Mouse (Mus musculus) Patski (cell line): ENCODE data around the gene Prkca. TPM values are rescaled to one million over a fixed set of nuclear protein-coding genes. Genes with fewer than 3 reads are reported as not detected.

Experiments
- ATAC-seq: fragments of 100-300 bp; one replicate; pipeline ENCODE4 v1.8.0; 2021
- CTCF ChIA-PET: fragments of 350-600 bp; sonication (Branson Sonifier 250); formaldehyde crosslinking; loops from one replicate; lab custom pipeline; 2022; ENCODE audit warnings: inconsistent platforms; lab: Charles Lee
- POLR2A ChIA-PET: fragments of 350-600 bp; sonication (Branson Sonifier 250); formaldehyde crosslinking; loops from one replicate; lab custom pipeline; 2022; ENCODE audit warnings: antibody characterized with exemption, inconsistent platforms; lab: Charles Lee
- DNase-seq: peaks from one replicate; pipeline ENCODE4 v3.0.0-alpha.2; 2011; ENCODE audit warnings: low read depth, low spot score
- H3K27me3 ChIP-seq: fragments of 371-371 bp; one replicate; pipeline ENCODE4 v1.5.1; 2021
- CTCF ChIP-seq: fragments of 100-300 bp; IDR thresholded peaks from one replicate; pipeline ENCODE4 v1.5.1; 2021
- in situ Hi-C: fragments of 300-500 bp; cut with MboI; formaldehyde crosslinking; loops from 3 replicates; pipeline ENCODE4 v1.11.1; 2018; ENCODE audit warnings: low pct_unique_long_range_greater_than_20kb, mixed read lengths
- polyA plus RNA-seq: library from polyadenylated mRNA; unstranded; gene quantifications from one replicate; pipeline ENCODE4 v1.2.3, GENCODE M21; 2021

The Prkca gene
- polyA plus RNA-seq, 1 experiment from 2014 or later, result 37.4 TPM

DNA sequence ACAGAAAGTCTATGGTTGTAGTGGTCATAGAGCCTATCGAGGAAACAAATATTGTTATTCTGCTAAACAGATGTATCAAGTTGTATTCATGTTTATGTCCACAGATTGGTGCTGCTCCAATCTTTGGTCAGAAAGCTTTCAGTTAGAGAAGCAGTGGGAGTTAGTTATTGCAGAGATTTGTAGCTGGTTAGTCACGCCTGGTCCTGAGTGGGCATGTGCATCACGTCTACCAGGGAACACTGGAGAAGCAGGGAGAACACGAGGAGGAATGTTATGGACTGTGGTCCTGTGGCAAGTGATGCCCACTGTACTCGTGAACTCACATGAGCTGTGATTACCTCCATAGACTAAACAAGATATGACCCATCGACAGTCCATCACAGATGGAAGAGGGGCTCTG, 153.4 kb downstream of the Prkca start:
- no peak for ATAC-seq
- CTCF ChIA-PET, result no interaction called here
- TF ChIP-seq CTCF, result no peak
- no peaks in the 10 kb centered on the region for H3K27me3 ChIP-seq
- no peak for DNase-seq
- in situ Hi-C loops, result loop anchor here (10.0 kb wide), 1 partner anchor 185 kb away; no protein-coding TSS in a partner anchor
- POLR2A ChIA-PET, result no interaction called here

DNA sequence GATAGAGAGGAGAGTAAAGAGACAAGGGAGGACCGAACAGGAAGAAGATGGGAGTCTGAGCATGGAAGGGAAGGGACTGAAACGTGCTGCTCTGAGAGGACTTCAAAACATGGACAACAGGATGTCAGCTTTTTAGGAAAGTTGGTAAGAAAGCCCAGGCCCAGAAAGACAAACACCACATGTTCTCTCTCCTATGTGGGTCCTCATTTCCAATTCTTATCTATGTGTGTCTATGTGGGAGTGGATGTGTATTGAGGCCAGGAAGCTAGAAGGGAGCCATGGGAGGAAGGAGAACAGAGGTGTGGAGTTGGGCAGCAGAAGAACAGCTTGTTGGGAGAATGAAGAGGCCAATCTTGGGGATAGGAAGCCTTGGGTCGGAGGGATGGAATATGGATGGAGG, 154.4 kb downstream of the Prkca start:
- in situ Hi-C loops, result no loop called here
- DNase-seq (no peak), ATAC-seq (no peak)
- no peaks in the 10 kb centered on the region for H3K27me3 ChIP-seq
- POLR2A ChIA-PET, result no interaction called here
- CTCF ChIA-PET, result no interaction called here
- TF ChIP-seq CTCF, result no peak

DNA sequence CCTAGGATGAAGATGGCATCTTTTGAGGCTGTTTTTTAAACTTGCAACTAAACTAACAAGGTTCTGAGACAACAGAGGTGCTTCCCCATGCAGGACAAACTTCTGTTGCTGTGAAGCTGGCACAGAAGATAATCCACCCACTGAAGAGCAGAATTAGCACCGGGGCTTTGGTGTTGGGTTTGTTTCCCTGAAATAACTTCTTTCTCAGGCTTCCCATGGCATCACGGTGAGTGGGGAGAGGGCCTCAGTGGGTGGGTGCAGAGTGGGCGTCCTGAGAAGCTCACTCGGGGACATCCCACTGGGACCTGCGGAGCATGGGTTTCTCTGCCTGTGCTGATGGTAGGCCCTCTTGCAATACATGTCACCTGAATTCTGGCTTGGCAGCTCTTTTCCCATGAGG, 161.3 kb downstream of the Prkca start:
- in situ Hi-C loops, result no loop called here

DNA sequence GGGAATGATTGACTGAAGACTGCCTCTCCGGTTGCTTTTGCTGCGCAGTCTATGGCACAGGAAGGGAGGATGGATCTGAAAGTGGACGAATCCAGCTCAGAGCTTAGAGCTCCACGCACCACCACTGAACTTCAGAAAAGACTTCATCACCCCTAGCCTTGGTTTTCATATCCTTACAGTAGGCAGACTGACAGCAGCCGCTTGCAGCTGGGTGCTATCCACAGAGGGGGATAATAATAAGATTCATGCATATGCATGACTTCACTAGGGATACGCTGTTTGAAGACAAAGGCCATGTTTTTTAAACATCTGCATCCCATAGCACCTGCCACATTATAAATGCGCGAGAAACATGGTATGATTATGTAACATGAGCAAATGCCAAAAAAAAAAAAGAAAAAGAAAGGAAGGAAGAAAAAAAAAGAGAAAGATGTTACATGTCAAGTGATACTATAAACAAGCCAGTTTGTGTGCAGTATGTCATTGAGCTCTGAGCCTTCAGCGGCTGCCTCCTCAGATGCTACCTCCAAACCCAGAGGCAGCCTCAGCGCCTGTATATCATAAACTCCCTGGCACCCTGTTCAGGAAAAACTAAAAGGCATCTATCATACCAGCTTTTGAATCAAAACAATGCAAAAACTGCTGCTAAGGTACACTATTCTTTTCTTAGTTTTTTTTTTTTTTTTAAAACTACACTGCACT, 162.6 kb downstream of the Prkca start:
- in situ Hi-C loops, result no loop called here
- CTCF ChIA-PET, result interaction anchor here (1.1 kb wide), 1 partner anchor 13 kb away, joined by 4 read pairs; no protein-coding TSS in a partner anchor

More for the DNA sequence above, 161.3 kb downstream of the Prkca start:
- no peak for TF ChIP-seq CTCF
- ATAC-seq (no peak), DNase-seq (no peak)
- ChIA-PET POLR2A (no interaction called here), CTCF (no interaction called here)
- H3K27me3 ChIP-seq, result no peaks in the 10 kb centered on the region

DNA sequence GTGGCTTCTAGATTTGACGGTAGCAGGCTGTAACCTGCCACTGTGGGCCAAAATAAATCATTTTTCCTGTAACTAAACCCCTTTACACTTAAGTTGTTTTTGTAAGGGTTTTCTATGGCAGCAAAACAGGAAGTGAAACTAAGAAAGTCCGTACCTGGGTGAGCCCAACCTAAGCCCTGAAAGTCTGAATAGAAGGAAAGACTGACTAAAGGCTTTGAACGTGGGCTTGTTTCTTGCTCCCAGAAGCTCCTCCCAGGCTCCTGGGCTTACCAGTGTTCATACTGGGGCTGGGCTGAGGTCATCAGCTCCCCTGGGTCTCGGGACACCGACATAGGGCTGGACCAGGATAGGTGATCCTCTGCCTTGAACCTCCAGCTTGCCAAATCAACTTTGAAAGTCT, 164.9 kb downstream of the Prkca start:
- no peaks in the 10 kb centered on the region for H3K27me3 ChIP-seq
- POLR2A ChIA-PET, result no interaction called here
- no peak for DNase-seq
- in situ Hi-C loops, result no loop called here
- CTCF ChIA-PET, result interaction anchor here (0.6 kb wide), 1 partner anchor 43 kb away, joined by 3 read pairs; no protein-coding TSS in a partner anchor
- ATAC-seq, result no peak
- no peak for TF ChIP-seq CTCF

More for the DNA sequence above, 162.6 kb downstream of the Prkca start:
- DNase-seq (no peak), ATAC-seq (no peak)
- POLR2A ChIA-PET, result interaction anchor here (0.7 to 1.0 kb wide), 6 partner anchors 13 to 763 kb away, joined by 3 to 5 read pairs (median 3); no protein-coding TSS in a partner anchor
- TF ChIP-seq CTCF, result no peak
- no peaks in the 10 kb centered on the region for H3K27me3 ChIP-seq

DNA sequence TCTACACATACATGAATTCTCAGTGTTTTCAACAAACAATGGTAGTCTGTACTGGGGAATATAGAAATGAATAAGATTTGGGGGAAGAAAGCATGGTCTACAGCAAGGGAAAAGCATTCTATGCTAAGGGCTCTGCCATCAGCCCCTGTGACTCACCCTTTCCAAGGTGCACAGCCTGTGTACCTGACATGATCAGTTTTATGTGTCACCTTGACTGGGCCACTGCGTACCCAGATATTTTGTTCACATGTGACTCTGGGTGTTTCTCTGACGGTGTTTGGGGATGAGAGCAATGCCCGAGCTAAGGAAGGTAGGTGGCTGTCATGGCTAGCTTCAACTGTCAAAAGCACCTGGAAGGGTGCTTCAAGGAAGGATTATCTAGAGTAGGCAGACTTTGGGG, 165.5 kb downstream of the Prkca start:
- DNase-seq (no peak), ATAC-seq (no peak)
- CTCF ChIA-PET, result interaction anchor here (1.0 kb wide), 1 partner anchor 23 kb away, joined by 4 read pairs; no protein-coding TSS in a partner anchor
- no peak for TF ChIP-seq CTCF
- POLR2A ChIA-PET, result no interaction called here
- in situ Hi-C loops, result no loop called here
- H3K27me3 ChIP-seq, result no peaks in the 10 kb centered on the region

DNA sequence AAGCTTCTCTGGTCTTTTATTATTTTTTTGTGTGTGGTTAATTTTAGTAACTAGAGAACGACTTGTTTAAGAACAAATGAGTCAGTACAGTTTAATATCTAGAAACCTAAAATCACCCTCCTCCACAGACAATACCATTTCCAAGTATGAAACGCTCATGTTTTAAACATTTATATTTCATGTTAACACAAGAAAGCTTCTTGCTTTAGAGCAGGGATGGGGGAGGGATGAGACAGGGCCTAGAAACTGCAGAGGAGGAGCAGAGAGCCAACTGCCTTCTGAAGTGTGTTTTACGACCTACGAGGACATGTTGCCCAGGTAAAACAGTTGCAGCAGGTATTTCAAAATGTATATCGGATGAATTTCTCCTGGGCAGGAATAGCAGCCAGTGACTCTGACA, 167.0 kb downstream of the Prkca start:
- CTCF ChIA-PET, result interaction anchor here (1.2 kb wide), 1 partner anchor 8 kb away, joined by 3 read pairs; no protein-coding TSS in a partner anchor
- TF ChIP-seq CTCF, result no peak
- POLR2A ChIA-PET, result no interaction called here

DNA sequence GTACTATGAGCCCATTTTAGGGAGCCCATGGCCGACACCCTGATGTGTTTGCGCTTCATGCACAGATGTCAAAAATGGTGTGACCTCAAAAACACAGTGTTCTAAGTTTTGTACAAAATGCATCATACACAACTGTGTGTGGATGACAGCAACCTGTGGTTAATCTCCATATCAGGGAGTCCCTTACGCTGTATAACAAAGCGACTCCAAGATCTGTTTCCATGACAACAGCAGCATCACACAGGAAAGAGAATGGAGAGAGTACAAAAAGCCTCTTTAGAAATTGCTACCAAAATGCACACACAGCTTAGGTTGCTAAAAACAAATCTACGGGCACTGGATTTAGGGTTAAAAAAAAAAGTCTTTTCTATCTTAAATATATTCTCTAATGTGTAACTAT, 171.8 kb downstream of the Prkca start:
- DNase-seq (no peak), ATAC-seq (no peak)
- H3K27me3 ChIP-seq, result no peaks in the 10 kb centered on the region
- POLR2A ChIA-PET, result no interaction called here
- CTCF ChIA-PET, result no interaction called here
- no peak for TF ChIP-seq CTCF
- in situ Hi-C loops, result no loop called here

More for the DNA sequence above, 167.0 kb downstream of the Prkca start:
- no peaks in the 10 kb centered on the region for H3K27me3 ChIP-seq
- no peak for ATAC-seq
- in situ Hi-C loops, result no loop called here
- no peak for DNase-seq

DNA sequence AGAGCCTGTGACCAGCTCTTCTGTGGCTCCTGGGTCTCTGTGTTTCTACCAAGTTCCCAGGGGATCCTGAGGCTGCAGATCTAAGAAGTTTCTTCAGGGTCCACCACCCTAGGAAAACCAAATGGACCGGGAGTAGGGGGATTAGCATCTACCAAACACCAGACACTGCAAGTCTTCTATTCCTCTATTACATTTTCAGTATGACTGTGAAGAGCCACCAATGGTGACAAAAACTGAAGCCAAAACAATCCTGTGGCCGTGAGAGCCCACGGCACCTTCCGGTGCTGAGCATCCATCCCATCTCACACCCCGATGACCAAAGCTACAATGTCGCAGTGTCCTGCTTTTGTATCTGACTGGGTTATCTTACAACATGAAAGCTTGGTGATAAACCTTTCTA, 172.5 kb downstream of the Prkca start:
- CTCF ChIA-PET, result no interaction called here
- no peak for ATAC-seq
- no peaks in the 10 kb centered on the region for H3K27me3 ChIP-seq
- in situ Hi-C loops, result no loop called here
- no peak for TF ChIP-seq CTCF
- POLR2A ChIA-PET, result no interaction called here
- no peak for DNase-seq

DNA sequence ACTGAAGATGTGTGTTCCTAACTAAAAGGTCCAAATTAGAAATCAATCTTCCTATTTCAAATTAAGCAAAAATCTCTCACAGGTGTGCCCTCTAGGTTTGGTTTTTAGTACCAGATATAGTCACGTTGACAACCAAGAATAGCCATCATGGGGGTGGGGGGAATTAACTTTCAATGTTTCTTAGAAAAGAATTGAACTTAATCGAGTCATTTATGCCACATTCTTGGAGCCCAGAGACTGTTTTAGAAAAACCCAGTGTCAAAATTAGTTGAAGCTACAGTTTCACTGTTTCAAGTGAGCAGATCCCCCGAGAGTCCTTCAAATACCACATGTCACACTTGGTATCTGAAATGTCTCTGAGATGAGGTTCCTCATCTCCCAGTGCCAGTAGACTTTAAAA, 173.6 kb downstream of the Prkca start:
- POLR2A ChIA-PET, result no interaction called here
- DNase-seq (no peak), ATAC-seq (no peak)
- in situ Hi-C loops, result no loop called here
- no peaks in the 10 kb centered on the region for H3K27me3 ChIP-seq
- CTCF ChIA-PET, result interaction anchor here (1.3 to 2.1 kb wide), 2 partner anchors 11 to 14 kb away, joined by 4 to 7 read pairs; no protein-coding TSS in a partner anchor
- no peak for TF ChIP-seq CTCF

DNA sequence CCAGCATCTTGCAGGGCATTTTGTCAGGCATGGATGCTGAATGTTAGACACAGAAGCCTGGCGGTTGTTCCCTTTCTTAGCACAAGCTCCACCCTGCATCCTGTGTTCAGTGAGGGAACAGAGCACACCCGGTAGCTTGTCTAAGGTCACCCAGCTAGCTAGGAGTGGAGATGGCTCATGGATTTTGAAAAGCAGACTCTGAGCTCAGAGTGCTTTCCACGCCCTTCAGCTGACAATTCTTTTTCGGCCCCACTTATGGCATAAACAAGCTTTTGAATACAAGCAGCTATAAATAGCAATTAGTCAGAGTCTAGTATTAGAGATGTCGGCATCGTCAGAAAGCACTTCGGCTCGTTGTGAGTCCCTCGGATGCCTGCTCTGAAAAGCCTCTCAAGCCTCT, 178.0 kb downstream of the Prkca start:
- H3K27me3 ChIP-seq, result no peaks in the 10 kb centered on the region
- in situ Hi-C loops, result no loop called here
- ChIA-PET POLR2A (interaction anchor here (0.7 kb wide), 1 partner anchor 69 kb away, joined by 5 read pairs; no protein-coding TSS in a partner anchor), CTCF (interaction anchor here (0.9 to 1.4 kb wide), 2 partner anchors 15 to 87 kb away, joined by 3 read pairs; no protein-coding TSS in a partner anchor)
- ATAC-seq (no peak), DNase-seq (no peak)
- no peak for TF ChIP-seq CTCF
